Mouse (Mus musculus) monocyte, adult 59 days (primary cell): Measurements from ENCODE around the gene Gfra1. TPM values are rescaled to one million over a fixed set of nuclear protein-coding genes. Genes with fewer than 3 reads are reported as not detected.

Experiments
- total RNA-seq, 2 experiments: library from RNA; stranded (reverse); gene quantifications; one replicate each; pipeline ENCODE4 v1.2.4; 2023

Gene Gfra1
- total RNA-seq: not detected

GRCm38 (mm10) chr19:58455496-58456061 is at the start of gene Gfra1:
Gene Gfra1, minus strand, starts transcription at chr19:58455909.

Other genes with a start within 250 kb of the Gfra1 start
- gene Ccdc172, start 56.1 kb upstream of the Gfra1 start, total RNA-seq: not detected
- gene Pnlip, start 196.6 kb upstream of the Gfra1 start, total RNA-seq: 1 to 10 TPM; 1.0 to 1.8 TPM